Mouse (Mus musculus) ES-E14 (cell line): ENCODE data around the gene Synrg.

Experiments used
- CHD2 ChIP-seq: IDR thresholded peaks from 2 replicates; pipeline ENCODE4 v1.6.1; 2014; ENCODE audit warnings: mild to moderate bottlenecking, low read depth, low read length, inconsistent platforms
- HCFC1 ChIP-seq: IDR thresholded peaks from 2 replicates; pipeline ENCODE4 v1.6.1; 2012; ENCODE audit warnings: low read length, inconsistent platforms, borderline replicate concordance; ENCODE audit not compliant: insufficient read depth
- MAFK ChIP-seq: IDR thresholded peaks from 2 replicates; pipeline ENCODE4 v1.6.1; 2014; ENCODE audit warnings: mild to moderate bottlenecking, low read depth, low read length, inconsistent platforms; ENCODE audit not compliant: insufficient read depth
- ZC3H11A ChIP-seq: IDR thresholded peaks from 2 replicates; pipeline ENCODE4 v1.6.1; 2012; ENCODE audit warnings: low read depth, mild to moderate bottlenecking, inconsistent platforms, low read length, borderline replicate concordance
- ZNF384 ChIP-seq: IDR thresholded peaks from 2 replicates; pipeline ENCODE4 v1.6.1; 2012; ENCODE audit warnings: low read depth, low read length, inconsistent platforms

GRCm38 (mm10) chr11:83997171-83997868 is 33.1 kb downstream of the Synrg start:
- TF ChIP-seq ZC3H11A (no peak), CHD2 (no peak), ZNF384 (no peak), MAFK (no peak), HCFC1 (no peak)
